Mouse (Mus musculus) hindbrain, embryonic 14.5 days (tissue): ENCODE measurements at regions not wholly inside any gene's neighbourhood (a gene's known extent, or its start where the extent isn't known, plus 50 kb on each side); places are given as distances from the start of the nearest gene placed in this dataset.

Experiments used
- ATAC-seq: fragments of 200-750 bp; cut with Nextera tagmentation; 2 replicates; pipeline ENCODE4 v1.8.0; 2017; ENCODE audit warnings: moderate number of reproducible peaks, mild to moderate bottlenecking, moderate TSS enrichment, moderate library complexity; ENCODE audit not compliant: low FRiP score
- DNase-seq: peaks from one replicate; pipeline ENCODE4 v3.0.0-alpha.2; 2015; ENCODE audit warnings: low spot score
- H3K27ac ChIP-seq: fragments of 300-500 bp; sonication (generic); 2 replicates; pipeline ENCODE4 v1.5.1; 2014; ENCODE audit warnings: mild to moderate bottlenecking, moderate library complexity
- H3K27me3 ChIP-seq: fragments of 300-500 bp; sonication (generic); 2 replicates; pipeline ENCODE4 v1.6.1; 2014; ENCODE audit warnings: mild to moderate bottlenecking, low read length, mixed read lengths; ENCODE audit not compliant: control insufficient read depth, insufficient read depth
- H3K36me3 ChIP-seq: fragments of 300-500 bp; sonication (generic); replicated peaks from 2 replicates; pipeline ENCODE4 v1.6.1; 2014; ENCODE audit not compliant: control insufficient read depth, insufficient read depth
- H3K4me1 ChIP-seq: fragments of 300-500 bp; sonication (generic); replicated peaks from 2 replicates; pipeline ENCODE4 v1.6.1; 2014; ENCODE audit warnings: antibody characterized with exemption, low read length, mixed read lengths; ENCODE audit not compliant: control insufficient read depth, insufficient read depth
- H3K4me2 ChIP-seq: fragments of 300-500 bp; sonication (generic); replicated peaks from 2 replicates; pipeline ENCODE4 v1.6.1; 2014; ENCODE audit warnings: mild to moderate bottlenecking, moderate library complexity
- H3K4me3 ChIP-seq: fragments of 300-500 bp; sonication (generic); replicated peaks from 2 replicates; pipeline ENCODE4 v1.5.1; 2014; ENCODE audit warnings: mild to moderate bottlenecking, low read length
- H3K9ac ChIP-seq: fragments of 300-500 bp; sonication (generic); 2 replicates; pipeline ENCODE4 v1.6.1; 2014
- H3K9me3 ChIP-seq: fragments of 300-500 bp; sonication (generic); 2 replicates; pipeline ENCODE4 v1.6.1; 2016; ENCODE audit warnings: low read length; ENCODE audit not compliant: control insufficient read depth
- WGBS: fragments of 180-500 bp; shearing (Covaris S2); extraction: QIAGEN DNeasy Blood & Tissue Kit; methylation state at CpG from one replicate; pipeline ENCODE4 v1.1.7; 2014; 5-methylcytosine and 5-hydroxymethylcytosine counted together

DNA sequence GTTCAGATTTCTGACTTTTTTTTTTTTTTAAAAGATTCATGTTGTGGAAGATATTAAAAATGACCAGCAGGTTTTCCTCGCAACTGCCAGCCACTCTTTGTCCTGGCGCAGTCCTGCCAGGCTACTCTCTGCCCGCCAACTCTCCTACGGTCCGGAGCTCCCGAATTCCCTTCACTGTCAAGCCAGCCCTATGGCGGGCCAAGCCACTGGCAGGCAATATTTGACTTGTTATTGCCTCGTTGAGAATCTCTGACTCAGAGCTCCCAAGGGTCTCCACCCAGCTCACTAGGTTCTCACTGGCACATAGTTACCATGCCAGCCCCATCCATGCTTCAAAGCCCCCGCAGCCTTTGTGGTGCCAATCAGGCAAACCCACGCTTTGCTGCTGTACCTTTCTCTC lies 165.7 kb upstream of the Mettl25 start:
- H3K4me1 ChIP-seq, result no peaks in the 10 kb centered on the region
- H3K4me2 ChIP-seq, result no peak overlapping the region
- DNase-seq, result no peak
- WGBS, result 87% methylated on average over 10 of the region's 10 CpGs
- H3K9ac ChIP-seq, result no peak overlapping the region
- H3K9me3 ChIP-seq, result no peaks in the 10 kb centered on the region
- H3K4me3 ChIP-seq, result no peak overlapping the region
- H3K27ac ChIP-seq, result no peak overlapping the region
- H3K27me3 ChIP-seq, result no peaks in the 10 kb centered on the region
- no peaks in the 10 kb centered on the region for H3K36me3 ChIP-seq
- no peak for ATAC-seq

DNA sequence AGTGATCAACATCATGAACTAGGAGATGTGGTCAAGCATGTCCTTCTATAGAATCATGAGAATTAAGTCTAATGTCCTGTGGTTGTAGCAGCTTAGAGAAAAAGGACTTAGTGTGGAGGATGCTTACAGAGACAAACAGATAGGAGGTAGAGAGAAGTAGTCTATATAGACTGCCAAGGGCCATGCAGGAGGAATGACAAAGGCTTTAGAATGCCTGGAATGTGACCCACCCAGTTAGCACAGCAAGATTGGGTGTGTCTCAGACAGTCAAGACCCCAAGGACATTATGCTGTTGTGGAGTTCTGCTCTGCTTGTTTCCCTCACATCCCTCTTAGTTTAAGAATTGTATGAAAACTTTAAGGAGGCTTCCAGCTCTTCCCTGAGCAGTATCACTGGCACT lies 164.9 kb upstream of the Mettl25 start:
- H3K9ac ChIP-seq, result no peak overlapping the region
- H3K27me3 ChIP-seq, result no peaks in the 10 kb centered on the region
- no peak overlapping the region for H3K4me3 ChIP-seq
- H3K4me2 ChIP-seq, result no peak overlapping the region
- H3K36me3 ChIP-seq, result no peaks in the 10 kb centered on the region
- no peak for DNase-seq
- no peak overlapping the region for H3K27ac ChIP-seq
- no peaks in the 10 kb centered on the region for H3K4me1 ChIP-seq
- no peaks in the 10 kb centered on the region for H3K9me3 ChIP-seq
- ATAC-seq, result no peak

DNA sequence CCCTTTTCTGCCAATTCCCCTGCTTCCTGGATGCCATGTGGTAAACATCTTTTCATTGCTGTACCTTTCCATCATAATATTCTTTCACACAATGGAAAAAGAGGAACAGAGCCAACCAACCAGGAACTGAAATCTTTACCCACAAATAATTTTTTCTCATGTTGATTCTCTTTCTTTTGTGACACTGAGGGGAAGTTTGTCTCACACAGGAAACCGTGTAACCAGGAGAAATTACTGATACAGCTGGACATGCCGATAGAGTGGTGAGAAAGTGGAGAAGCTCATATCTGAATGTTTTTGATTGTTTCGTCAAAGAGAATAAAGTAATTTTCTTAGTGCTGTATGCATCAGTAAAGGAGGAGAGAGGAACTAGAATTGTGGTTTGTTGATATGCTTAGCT lies 116.3 kb upstream of the Mettl25 start:
- Histone ChIP-seq H3K4me2 (no peak overlapping the region), H3K9ac (no peak overlapping the region), H3K36me3 (no peaks in the 10 kb centered on the region), H3K27me3 (no peaks in the 10 kb centered on the region), H3K4me1 (no peaks in the 10 kb centered on the region), H3K27ac (no peak overlapping the region), H3K9me3 (no peaks in the 10 kb centered on the region), H3K4me3 (no peak overlapping the region)
- DNase-seq (no peak), ATAC-seq (no peak)
- 83% methylated on average over 3 of the region's 3 CpGs for WGBS

DNA sequence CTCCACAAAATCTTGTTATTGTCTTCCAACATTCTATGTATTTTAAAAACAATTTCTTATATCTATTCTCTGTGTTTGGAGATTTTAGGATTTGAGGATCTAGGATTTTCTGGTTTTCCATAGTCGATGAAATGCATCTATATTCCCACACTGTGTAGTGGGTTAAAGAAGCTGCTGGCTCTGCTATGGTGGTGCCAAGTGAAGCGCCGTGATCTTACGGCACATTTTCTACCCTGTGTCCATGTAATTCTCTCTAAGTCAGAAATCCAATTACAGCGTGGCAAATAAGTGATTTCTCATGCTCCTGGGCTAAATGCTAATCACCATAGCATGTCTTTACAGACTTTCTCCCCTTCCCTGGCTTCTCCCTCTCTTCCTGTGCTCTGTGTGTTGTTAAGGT lies 92.1 kb upstream of the Mettl25 start:
- H3K4me3 ChIP-seq, result no peak overlapping the region
- H3K4me2 ChIP-seq, result no peak overlapping the region
- H3K36me3 ChIP-seq, result no peaks in the 10 kb centered on the region
- H3K27me3 ChIP-seq, result no peaks in the 10 kb centered on the region
- no peaks in the 10 kb centered on the region for H3K9me3 ChIP-seq
- no peaks in the 10 kb centered on the region for H3K4me1 ChIP-seq
- 71% methylated on average over 5 of the region's 5 CpGs for WGBS
- no peak for ATAC-seq
- H3K27ac ChIP-seq, result no peak overlapping the region
- no peak for DNase-seq
- H3K9ac ChIP-seq, result no peak overlapping the region

DNA sequence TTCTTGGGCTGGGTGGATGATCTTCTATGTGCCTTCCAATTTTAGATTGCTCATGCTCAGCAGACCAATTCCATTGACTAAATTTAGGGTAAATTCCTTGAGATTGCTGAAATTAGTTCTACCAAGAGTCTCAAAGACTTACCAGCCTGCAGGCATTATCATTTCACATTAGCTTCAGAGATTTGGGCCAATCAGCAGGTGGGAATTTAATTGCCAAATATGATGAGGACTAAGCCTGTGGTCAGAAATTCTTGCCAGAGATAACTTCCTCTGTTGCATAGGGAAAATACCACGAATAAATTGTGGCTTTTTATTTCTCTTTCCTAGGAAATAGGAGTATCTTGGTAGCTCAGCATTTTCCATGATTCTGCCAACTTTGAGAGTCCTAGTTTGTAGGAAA lies 91.6 kb upstream of the Mettl25 start:
- Histone ChIP-seq H3K4me3 (no peak overlapping the region), H3K4me1 (no peaks in the 10 kb centered on the region), H3K4me2 (no peak overlapping the region), H3K27me3 (no peaks in the 10 kb centered on the region), H3K9ac (no peak overlapping the region), H3K36me3 (no peaks in the 10 kb centered on the region), H3K27ac (no peak overlapping the region), H3K9me3 (no peaks in the 10 kb centered on the region)
- no peak for ATAC-seq
- 45% methylated on average over 1 of the region's 1 CpGs for WGBS
- no peak for DNase-seq

DNA sequence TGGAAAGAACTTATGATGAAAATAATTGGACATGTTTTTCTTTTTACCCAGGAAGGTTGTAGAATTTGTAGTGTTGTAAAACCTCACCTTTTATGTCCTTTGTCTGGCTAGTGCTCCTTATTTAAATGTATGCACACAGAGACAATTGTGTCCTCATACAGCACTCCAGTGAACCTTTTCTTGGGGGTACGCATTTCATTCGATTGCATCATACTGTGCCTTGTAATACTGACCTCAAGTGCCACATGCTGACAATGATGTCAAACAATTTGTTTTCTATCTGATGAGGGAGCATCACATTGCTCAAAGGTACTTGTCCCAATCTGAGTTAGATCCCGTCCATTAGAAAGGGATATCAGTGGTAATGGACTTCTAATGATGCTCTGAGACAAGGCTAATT lies 86.4 kb upstream of the Mettl25 start:
- 75% methylated on average over 3 of the region's 3 CpGs for WGBS
- H3K27me3 ChIP-seq, result no peaks in the 10 kb centered on the region
- no peak for ATAC-seq

DNA sequence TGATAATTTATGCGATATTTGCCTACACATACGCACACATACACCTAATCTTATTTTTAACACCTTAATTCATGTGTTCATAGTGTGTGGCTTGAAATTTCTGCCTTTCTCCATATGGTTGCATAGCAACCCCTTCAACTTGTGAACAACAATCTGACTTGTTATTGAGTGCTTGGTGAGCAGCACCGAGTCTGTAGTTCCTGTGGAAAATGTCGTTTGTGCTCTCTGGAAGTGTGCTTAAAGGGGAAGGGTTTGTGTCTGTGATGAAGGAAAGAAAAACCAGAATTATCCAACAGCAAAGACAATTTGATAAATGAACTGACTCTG lies 85.7 kb upstream of the Mettl25 start:
- Histone ChIP-seq H3K27me3 (no peaks in the 10 kb centered on the region), H3K36me3 (no peaks in the 10 kb centered on the region), H3K4me3 (no peak overlapping the region), H3K4me1 (0 out of 2 replicates have a peak, but pooled peaks cover 3% of the 10 kb centered on the region), H3K9me3 (no peaks in the 10 kb centered on the region), H3K27ac (no peak overlapping the region), H3K4me2 (no peak overlapping the region), H3K9ac (no peak overlapping the region)
- DNase-seq (peak; percentile 30), ATAC-seq (peak; percentile 57)
- WGBS, result 41% methylated on average over 4 of the region's 4 CpGs

More for the DNA sequence above, 86.4 kb upstream of the Mettl25 start:
- Histone ChIP-seq H3K36me3 (no peaks in the 10 kb centered on the region), H3K4me2 (no peak overlapping the region), H3K9me3 (no peaks in the 10 kb centered on the region), H3K4me3 (no peak overlapping the region), H3K4me1 (0 out of 2 replicates have a peak, but pooled peaks cover 3% of the 10 kb centered on the region), H3K27ac (no peak overlapping the region), H3K9ac (no peak overlapping the region)
- DNase-seq, result no peak

DNA sequence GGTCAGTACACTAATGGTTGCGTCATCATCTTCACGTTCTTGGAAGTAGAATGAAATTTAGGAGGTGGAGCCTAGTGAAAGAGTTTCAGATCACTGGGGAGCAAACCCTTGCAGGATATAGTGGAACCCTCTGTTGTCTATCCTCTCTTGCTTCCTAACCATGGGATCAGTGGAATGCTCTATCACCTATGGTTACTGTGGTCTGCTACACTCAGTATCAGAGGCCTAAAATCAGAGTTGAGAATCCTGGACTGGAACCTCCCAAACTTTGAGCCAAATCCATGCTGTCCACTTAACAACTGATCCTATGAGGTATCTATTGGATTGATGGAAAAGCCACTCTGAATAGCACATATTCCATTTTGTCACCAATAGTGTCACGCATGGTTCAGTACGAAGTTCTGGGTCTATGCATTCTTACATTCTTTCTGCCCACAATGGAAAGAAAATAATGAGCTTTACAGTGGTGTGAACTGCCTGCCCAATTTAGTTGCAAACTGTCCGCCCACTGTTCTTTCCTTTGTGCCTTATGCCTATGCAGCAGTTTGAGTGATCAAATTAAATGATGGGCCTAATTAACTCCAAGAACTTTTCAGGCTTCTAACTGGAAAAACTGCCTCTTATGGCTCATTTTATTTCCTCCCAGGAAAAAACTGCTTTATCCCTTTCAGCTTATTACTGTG lies 85.2 kb upstream of the Mettl25 start:
- ATAC-seq, result peak; percentile 64

DNA sequence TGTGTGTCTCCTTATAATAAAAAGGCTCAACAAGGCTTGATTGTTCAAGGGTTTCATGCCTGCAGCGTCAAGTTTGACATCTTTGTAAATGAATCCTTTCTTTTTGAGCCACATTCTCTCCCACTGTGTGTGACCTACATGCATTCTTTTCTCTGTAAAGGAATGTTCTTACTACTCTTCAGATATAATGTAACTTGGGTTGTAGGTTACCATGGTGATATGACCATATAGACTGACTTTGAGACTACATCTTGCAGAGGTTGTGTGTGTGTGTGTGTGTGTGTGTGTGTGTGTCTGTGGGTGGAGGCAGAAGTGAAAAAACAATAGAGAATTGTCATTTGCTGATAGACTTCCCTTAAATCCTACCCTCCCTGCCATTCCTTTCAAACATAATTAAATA lies 58.5 kb upstream of the Mettl25 start:
- no peak overlapping the region for H3K4me3 ChIP-seq
- DNase-seq, result no peak
- H3K4me2 ChIP-seq, result no peak overlapping the region
- H3K9ac ChIP-seq, result no peak overlapping the region
- no peak overlapping the region for H3K27ac ChIP-seq
- WGBS, result 9% methylated on average over 1 of the region's 1 CpGs
- H3K36me3 ChIP-seq, result no peaks in the 10 kb centered on the region
- H3K4me1 ChIP-seq, result peaks cover 8% of the 10 kb centered on the region; the same call in 1 of the 2 replicates
- no peaks in the 10 kb centered on the region for H3K9me3 ChIP-seq
- ATAC-seq, result peak; percentile 60; the same call in 1 of the 2 replicates
- H3K27me3 ChIP-seq, result no peaks in the 10 kb centered on the region

More for the DNA sequence above, 85.2 kb upstream of the Mettl25 start:
- no peak overlapping the region for H3K27ac ChIP-seq
- H3K36me3 ChIP-seq, result no peaks in the 10 kb centered on the region
- H3K9me3 ChIP-seq, result no peaks in the 10 kb centered on the region
- no peak overlapping the region for H3K4me3 ChIP-seq
- no peak overlapping the region for H3K9ac ChIP-seq
- 70% methylated on average over 5 of the region's 5 CpGs for WGBS
- no peak for DNase-seq
- H3K4me2 ChIP-seq, result no peak overlapping the region
- H3K4me1 ChIP-seq, result 0 out of 2 replicates have a peak, but pooled peaks cover 3% of the 10 kb centered on the region
- H3K27me3 ChIP-seq, result no peaks in the 10 kb centered on the region

DNA sequence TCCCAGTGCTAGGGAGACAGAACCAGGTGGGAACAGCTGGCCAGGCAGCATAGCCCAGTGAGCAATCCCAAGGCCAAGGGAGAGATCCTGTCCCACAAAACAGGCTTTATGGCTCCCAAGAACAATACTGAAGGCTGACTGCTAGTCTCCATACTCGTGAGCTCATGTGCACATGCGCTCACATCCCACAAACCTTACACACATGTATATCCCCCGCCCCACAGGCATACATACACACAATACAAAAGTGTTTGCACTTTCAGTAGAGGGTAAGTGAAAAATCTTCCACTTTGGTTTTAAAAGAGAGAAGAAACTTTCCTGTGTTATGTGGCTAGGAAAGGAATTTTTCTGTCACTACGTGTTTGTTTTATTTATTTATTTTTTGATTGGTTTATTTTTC lies 58.0 kb upstream of the Mettl25 start:
- 65% methylated on average over 4 of the region's 4 CpGs for WGBS
- H3K4me2 ChIP-seq, result no peak overlapping the region
- H3K4me3 ChIP-seq, result no peak overlapping the region
- ATAC-seq (no peak), DNase-seq (no peak)
- H3K9me3 ChIP-seq, result no peaks in the 10 kb centered on the region
- no peak overlapping the region for H3K9ac ChIP-seq
- H3K27ac ChIP-seq, result no peak overlapping the region
- H3K27me3 ChIP-seq, result no peaks in the 10 kb centered on the region
- peaks cover 8% of the 10 kb centered on the region; the same call in 1 of the 2 replicates for H3K4me1 ChIP-seq
- H3K36me3 ChIP-seq, result no peaks in the 10 kb centered on the region
